Mouse (Mus musculus): ENCODE measurements around the gene Slc22a15. TPM values are rescaled to one million over a fixed set of nuclear protein-coding genes. Genes with fewer than 3 reads are reported as not detected.

The Slc22a15 gene
- 7.6 and 8.1 TPM in 2 replicates for polyA plus RNA-seq (2014; fragmentation: Nextera tagmentation; extraction: Ambion mirVana)

- WGBS = under 1% methylated on average over 85 of the region's 92 CpGs
Observed at GRCm38 (mm10) chr3:101923843-101924740, at the start of gene Slc22a15. TSS of gene Slc22a15 (minus strand) at chr3:101924453.

GRCm38 (mm10) chr3:101966825-101967558 is 42.7 kb upstream of the Slc22a15 start:
- Histone ChIP-seq H3K27me3 (ENCODE audit: control insufficient read depth, insufficient read depth, low read length) (no peaks in the 10 kb centered on the region), H3K9ac (ENCODE audit: low read length) (no peak overlapping the region), H3K4me2 (ENCODE audit: low read depth) (no peak overlapping the region), H3K4me3 (ENCODE audit: low read depth, low read length) (no peak overlapping the region), H3K9me3 (ENCODE audit: control insufficient read depth, low read length) (no peaks in the 10 kb centered on the region), H3K4me1 (ENCODE audit: control insufficient read depth, insufficient read depth, low read length) (peaks cover 21% of the 10 kb centered on the region), H3K36me3 (ENCODE audit: control insufficient read depth, insufficient read depth, low read length) (no peaks in the 10 kb centered on the region), H3K27ac (ENCODE audit: low read depth, low read length) (peak overlapping the region; percentile 82)
- DNase-seq (ENCODE audit: low spot score) (peak; percentile 65), ATAC-seq (ENCODE audit: insufficient read depth, low FRiP score, low TSS enrichment) (peak; percentile 80)
- WGBS = 9% methylated on average over 3 of the region's 3 CpGs

More at GRCm38 (mm10) chr3:101923843-101924740, at the start of gene Slc22a15:
- Histone ChIP-seq H3K27ac (ENCODE audit: low read depth, low read length) (peak within 1 kb of the TSS; percentile 92), H3K27me3 (ENCODE audit: control insufficient read depth, insufficient read depth, low read length) (no peaks in the 10 kb centered on the region), H3K36me3 (ENCODE audit: control insufficient read depth, insufficient read depth, low read length) (no peaks in the 10 kb centered on the region), H3K4me2 (ENCODE audit: low read depth) (peak within 1 kb of the TSS; percentile 88), H3K4me3 (ENCODE audit: low read depth, low read length) (peak within 1 kb of the TSS; percentile 73), H3K4me1 (ENCODE audit: control insufficient read depth, insufficient read depth, low read length) (peaks cover 13% of the 10 kb centered on the region), H3K9me3 (ENCODE audit: control insufficient read depth, low read length) (no peaks in the 10 kb centered on the region), H3K9ac (ENCODE audit: low read length) (peak within 1 kb of the TSS; percentile 88)
- ATAC-seq (ENCODE audit: insufficient read depth, low FRiP score, low TSS enrichment) = peak; percentile 81
- peak; percentile 70 for DNase-seq (ENCODE audit: low spot score)

- Histone ChIP-seq H3K27me3 (ENCODE audit: control insufficient read depth, insufficient read depth, low read length) (no peaks in the 10 kb centered on the region), H3K4me1 (ENCODE audit: control insufficient read depth, insufficient read depth, low read length) (peaks cover 21% of the 10 kb centered on the region), H3K4me2 (ENCODE audit: low read depth) (no peak overlapping the region), H3K9me3 (ENCODE audit: control insufficient read depth, low read length) (no peaks in the 10 kb centered on the region), H3K4me3 (ENCODE audit: low read depth, low read length) (no peak overlapping the region), H3K9ac (ENCODE audit: low read length) (no peak overlapping the region), H3K27ac (ENCODE audit: low read depth, low read length) (no peak overlapping the region), H3K36me3 (ENCODE audit: control insufficient read depth, insufficient read depth, low read length) (no peaks in the 10 kb centered on the region)
- 35% methylated on average over 7 of the region's 7 CpGs for WGBS
- DNase-seq (ENCODE audit: low spot score) = no peak
- no peak for ATAC-seq (ENCODE audit: insufficient read depth, low FRiP score, low TSS enrichment)
Observed at GRCm38 (mm10) chr3:101964352-101964751, 40.1 kb upstream of the Slc22a15 start.

- no peaks in the 10 kb centered on the region for H3K27me3 ChIP-seq (ENCODE audit: control insufficient read depth, insufficient read depth, low read length)
- no peak for ATAC-seq (ENCODE audit: insufficient read depth, low FRiP score, low TSS enrichment)
- H3K4me2 ChIP-seq (ENCODE audit: low read depth) = no peak overlapping the region
- 35% methylated on average over 9 of the region's 9 CpGs for WGBS
- H3K36me3 ChIP-seq (ENCODE audit: control insufficient read depth, insufficient read depth, low read length) = no peaks in the 10 kb centered on the region
- peaks cover 21% of the 10 kb centered on the region for H3K4me1 ChIP-seq (ENCODE audit: control insufficient read depth, insufficient read depth, low read length)
- H3K9ac ChIP-seq (ENCODE audit: low read length) = no peak overlapping the region
- H3K4me3 ChIP-seq (ENCODE audit: low read depth, low read length) = no peak overlapping the region
- H3K9me3 ChIP-seq (ENCODE audit: control insufficient read depth, low read length) = no peaks in the 10 kb centered on the region
- H3K27ac ChIP-seq (ENCODE audit: low read depth, low read length) = no peak overlapping the region
- no peak for DNase-seq (ENCODE audit: low spot score)
Observed at GRCm38 (mm10) chr3:101963501-101963900, 39.2 kb upstream of the Slc22a15 start.

- Histone ChIP-seq H3K27me3 (ENCODE audit: control insufficient read depth, insufficient read depth, low read length) (no peaks in the 10 kb centered on the region), H3K9me3 (ENCODE audit: control insufficient read depth, low read length) (no peaks in the 10 kb centered on the region), H3K4me2 (ENCODE audit: low read depth) (no peak overlapping the region), H3K4me1 (ENCODE audit: control insufficient read depth, insufficient read depth, low read length) (peaks cover 8% of the 10 kb centered on the region), H3K27ac (ENCODE audit: low read depth, low read length) (no peak overlapping the region), H3K9ac (ENCODE audit: low read length) (no peak overlapping the region), H3K4me3 (ENCODE audit: low read depth, low read length) (no peak overlapping the region), H3K36me3 (ENCODE audit: control insufficient read depth, insufficient read depth, low read length) (no peaks in the 10 kb centered on the region)
- no peak for DNase-seq (ENCODE audit: low spot score)
- 90% methylated on average over 15 of the region's 15 CpGs for WGBS
- no peak for ATAC-seq (ENCODE audit: insufficient read depth, low FRiP score, low TSS enrichment)
Observed at GRCm38 (mm10) chr3:101961146-101961835, 37.0 kb upstream of the Slc22a15 start.

- H3K36me3 ChIP-seq (ENCODE audit: control insufficient read depth, insufficient read depth, low read length) = no peaks in the 10 kb centered on the region
- no peaks in the 10 kb centered on the region for H3K9me3 ChIP-seq (ENCODE audit: control insufficient read depth, low read length)
- DNase-seq (ENCODE audit: low spot score) = no peak
- H3K9ac ChIP-seq (ENCODE audit: low read length) = no peak overlapping the region
- H3K27ac ChIP-seq (ENCODE audit: low read depth, low read length) = no peak overlapping the region
- no peaks in the 10 kb centered on the region for H3K4me1 ChIP-seq (ENCODE audit: control insufficient read depth, insufficient read depth, low read length)
- 79% methylated on average over 3 of the region's 3 CpGs for WGBS
- H3K4me2 ChIP-seq (ENCODE audit: low read depth) = no peak overlapping the region
- H3K27me3 ChIP-seq (ENCODE audit: control insufficient read depth, insufficient read depth, low read length) = no peaks in the 10 kb centered on the region
- ATAC-seq (ENCODE audit: insufficient read depth, low FRiP score, low TSS enrichment) = no peak
- H3K4me3 ChIP-seq (ENCODE audit: low read depth, low read length) = no peak overlapping the region
Observed at GRCm38 (mm10) chr3:101958047-101958446, 33.8 kb upstream of the Slc22a15 start.

- DNase-seq (ENCODE audit: low spot score) (no peak), ATAC-seq (ENCODE audit: insufficient read depth, low FRiP score, low TSS enrichment) (no peak)
- H3K36me3 ChIP-seq (ENCODE audit: control insufficient read depth, insufficient read depth, low read length) = no peaks in the 10 kb centered on the region
- WGBS = 83% methylated on average over 7 of the region's 7 CpGs
- H3K4me2 ChIP-seq (ENCODE audit: low read depth) = no peak overlapping the region
- no peak overlapping the region for H3K4me3 ChIP-seq (ENCODE audit: low read depth, low read length)
- H3K27ac ChIP-seq (ENCODE audit: low read depth, low read length) = no peak overlapping the region
- H3K27me3 ChIP-seq (ENCODE audit: control insufficient read depth, insufficient read depth, low read length) = no peaks in the 10 kb centered on the region
- no peak overlapping the region for H3K9ac ChIP-seq (ENCODE audit: low read length)
- H3K9me3 ChIP-seq (ENCODE audit: control insufficient read depth, low read length) = no peaks in the 10 kb centered on the region
- no peaks in the 10 kb centered on the region for H3K4me1 ChIP-seq (ENCODE audit: control insufficient read depth, insufficient read depth, low read length)
Observed at GRCm38 (mm10) chr3:101953506-101953905, 29.3 kb upstream of the Slc22a15 start.

- 84% methylated on average over 2 of the region's 2 CpGs for WGBS
- no peak overlapping the region for H3K27ac ChIP-seq (ENCODE audit: low read depth, low read length)
- H3K4me1 ChIP-seq (ENCODE audit: control insufficient read depth, insufficient read depth, low read length) = no peaks in the 10 kb centered on the region
- ATAC-seq (ENCODE audit: insufficient read depth, low FRiP score, low TSS enrichment) = no peak
- no peak overlapping the region for H3K4me3 ChIP-seq (ENCODE audit: low read depth, low read length)
- no peak overlapping the region for H3K4me2 ChIP-seq (ENCODE audit: low read depth)
- H3K27me3 ChIP-seq (ENCODE audit: control insufficient read depth, insufficient read depth, low read length) = no peaks in the 10 kb centered on the region
- DNase-seq (ENCODE audit: low spot score) = no peak
- H3K9me3 ChIP-seq (ENCODE audit: control insufficient read depth, low read length) = no peaks in the 10 kb centered on the region
- H3K9ac ChIP-seq (ENCODE audit: low read length) = no peak overlapping the region
- H3K36me3 ChIP-seq (ENCODE audit: control insufficient read depth, insufficient read depth, low read length) = no peaks in the 10 kb centered on the region
Observed at GRCm38 (mm10) chr3:101952577-101952976, 28.3 kb upstream of the Slc22a15 start.
